Mouse (Mus musculus) brain, embryonic 14.5 days (tissue): ENCODE results near the gene Ascc2.

Experiments
- CTCF ChIP-seq: fragments of 200-500 bp; IDR thresholded peaks from 2 replicates; pipeline ENCODE4 v1.5.1; 2012; ENCODE audit warnings: inconsistent platforms, mild to moderate bottlenecking, moderate library complexity, borderline replicate concordance; ENCODE audit not compliant: insufficient read depth, insufficient read length; ENCODE audit errors: extremely low read depth
- POLR2A ChIP-seq: fragments of 200-500 bp; IDR thresholded peaks from 2 replicates; pipeline ENCODE4 v1.6.1; 2012; ENCODE audit warnings: mild to moderate bottlenecking, inconsistent platforms, borderline replicate concordance; ENCODE audit not compliant: poor library complexity, insufficient read depth, insufficient read length, severe bottlenecking; ENCODE audit errors: extremely low read depth

GRCm38 (mm10) chr11:4729603-4730002 lies 92.1 kb downstream of the Ascc2 start:
- TF ChIP-seq CTCF (no peak), POLR2A (no peak)
